Mouse (Mus musculus) left cerebral cortex, adult 9 months (tissue): ENCODE measurements around the gene Gm13871.
"Not testable (repeated sequence)": the region's sequence is repeated elsewhere in the genome, so short reads cannot be mapped to it uniquely, and the experiment has no call there.

Experiments used
- DNase-seq, 2 experiments: peaks; one replicate each; pipeline ENCODE4 v3.0.0; 2022; ENCODE audit warnings: low spot score in 2 of 2

Gene Gm13871

DNA sequence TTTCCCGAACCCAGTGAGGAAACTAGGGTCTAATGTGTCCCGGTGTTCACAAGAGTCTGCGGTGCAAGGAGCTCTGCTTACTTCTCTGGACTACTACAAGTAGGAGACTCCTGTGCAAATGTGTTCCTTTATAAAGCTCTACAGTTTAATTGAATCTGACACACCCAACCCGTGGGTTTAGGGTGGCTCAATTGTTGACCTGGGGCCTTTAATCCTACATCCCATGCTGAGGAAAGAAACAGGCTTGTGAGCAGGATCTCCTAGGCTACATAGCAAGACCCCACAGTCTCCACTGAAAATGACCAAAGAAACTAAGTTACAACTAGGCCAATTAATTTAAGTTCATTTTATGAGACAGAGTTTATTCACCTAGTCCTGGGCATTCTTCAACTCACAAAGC lies at the start of gene Gm13871:
Gm13871 (minus strand) TSS at position 101 of the 400 bp plus-strand sequence.
- DNase-seq = not testable (repeated sequence)

DNA sequence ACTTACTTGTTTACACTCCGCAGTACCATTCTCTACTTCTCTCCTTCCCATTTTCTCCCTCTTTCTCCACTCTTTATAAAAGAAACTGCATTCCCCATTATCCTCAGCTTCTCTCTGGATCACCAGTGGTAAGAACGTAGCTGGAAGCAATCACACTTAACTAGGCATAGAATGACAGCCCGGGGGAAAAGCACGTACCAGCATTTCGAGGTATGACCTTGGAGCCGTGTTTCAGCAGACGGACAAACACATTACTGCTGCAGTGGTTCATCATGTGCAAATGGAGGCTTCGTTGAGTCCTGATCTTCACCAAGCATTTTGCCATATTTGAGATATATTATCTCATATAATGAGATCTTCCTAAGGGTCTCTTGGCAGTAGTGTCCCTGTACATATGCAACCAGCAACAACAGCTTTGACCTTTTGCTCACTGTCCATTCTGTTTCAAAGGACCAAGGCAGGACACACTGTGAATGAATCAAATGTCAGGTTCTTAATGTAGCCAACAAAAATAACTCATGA lies 44.7 kb upstream of the Gm13871 start, which contains the start of gene 2310002L09Rik:
2310002L09Rik (minus strand) TSS at position 472 of the 522 bp plus-strand sequence.
- DNase-seq = no peak

DNA sequence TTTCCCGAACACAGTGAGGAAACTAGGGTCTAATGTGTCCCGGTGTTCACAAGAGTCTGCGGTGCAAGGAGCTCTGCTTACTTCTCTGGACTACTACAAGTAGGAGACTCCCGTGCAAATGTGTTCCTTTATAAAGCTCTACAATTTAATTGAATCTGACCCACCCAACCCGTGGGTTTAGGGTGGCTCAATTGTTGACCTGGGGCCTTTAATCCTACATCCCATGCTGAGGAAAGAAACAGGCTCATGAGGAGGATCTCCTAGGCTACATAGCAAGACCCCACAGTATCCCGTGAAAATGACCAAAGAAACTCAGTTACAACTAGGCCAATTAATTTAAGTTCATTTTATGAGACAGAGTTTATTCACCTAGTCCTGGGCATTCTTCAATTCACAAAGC lies 14.9 kb upstream of the Gm13871 start, which contains the start of gene Gm11756:
Gm11756 (minus strand) TSS at position 101 of the 400 bp plus-strand sequence.
- DNase-seq = not testable (repeated sequence)

DNA sequence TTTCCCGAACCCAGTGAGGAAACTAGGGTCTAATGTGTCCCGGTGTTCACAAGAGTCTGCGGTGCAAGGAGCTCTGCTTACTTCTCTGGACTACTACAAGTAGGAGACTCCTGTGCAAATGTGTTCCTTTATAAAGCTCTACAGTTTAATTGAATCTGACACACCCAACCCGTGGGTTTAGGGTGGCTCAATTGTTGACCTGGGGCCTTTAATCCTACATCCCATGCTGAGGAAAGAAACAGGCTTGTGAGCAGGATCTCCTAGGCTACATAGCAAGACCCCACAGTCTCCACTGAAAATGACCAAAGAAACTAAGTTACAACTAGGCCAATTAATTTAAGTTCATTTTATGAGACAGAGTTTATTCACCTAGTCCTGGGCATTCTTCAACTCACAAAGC lies 14.7 kb downstream of the Gm13871 start, which contains the start of gene Gm11757:
Gm11757 (minus strand) TSS at position 101 of the 400 bp plus-strand sequence.
- DNase-seq = not testable (repeated sequence)

DNA sequence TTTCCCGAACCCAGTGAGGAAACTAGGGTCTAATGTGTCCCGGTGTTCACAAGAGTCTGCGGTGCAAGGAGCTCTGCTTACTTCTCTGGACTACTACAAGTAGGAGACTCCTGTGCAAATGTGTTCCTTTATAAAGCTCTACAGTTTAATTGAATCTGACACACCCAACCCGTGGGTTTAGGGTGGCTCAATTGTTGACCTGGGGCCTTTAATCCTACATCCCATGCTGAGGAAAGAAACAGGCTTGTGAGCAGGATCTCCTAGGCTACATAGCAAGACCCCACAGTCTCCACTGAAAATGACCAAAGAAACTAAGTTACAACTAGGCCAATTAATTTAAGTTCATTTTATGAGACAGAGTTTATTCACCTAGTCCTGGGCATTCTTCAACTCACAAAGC lies 29.6 kb downstream of the Gm13871 start, which contains the start of gene Gm11758:
Gm11758 (minus strand) TSS at position 101 of the 400 bp plus-strand sequence.
- not testable (repeated sequence) for DNase-seq
